Comparison of ENCODE assay signal across 18 mouse cellular contexts in the genomic region with DNA sequence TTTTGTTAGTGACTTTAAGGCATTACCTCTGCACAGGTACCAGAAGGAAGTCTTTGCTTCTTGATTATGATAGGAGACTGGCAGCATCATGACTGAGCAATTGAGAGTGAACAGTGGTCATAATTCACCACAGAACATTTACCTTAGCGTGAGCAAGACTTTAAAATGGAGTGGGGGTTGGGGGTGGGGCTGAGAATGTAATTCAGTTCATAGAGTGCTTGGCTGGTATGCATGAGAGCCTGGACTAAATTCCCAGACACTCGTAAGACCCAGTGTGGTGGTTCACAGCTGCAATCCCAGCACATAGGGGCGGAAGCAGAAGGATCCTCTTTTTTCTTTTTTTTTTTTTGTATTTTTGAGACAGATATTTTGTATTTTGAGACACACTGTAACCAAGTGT.
"Had no signal": no experiment of that assay in that cellular context is flagged by ENCODE, and none has a peak within 500 bp of the region (broad histone marks: within the 10 kb centered on the region; RNA-seq: fewer than 3 reads in every experiment).

No protein-coding gene starts in this region.

- H3K4me1 ChIP-seq: liver, embryonic 13.5 days; liver, embryonic 15.5 days; midbrain, embryonic 13.5 days; midbrain, embryonic 15.5 days; neural tube, embryonic 12.5 days; stomach, embryonic 15.5 days had no signal

- H3K4me3 ChIP-seq: liver, embryonic 13.5 days; liver, embryonic 15.5 days; lung, embryonic 15.5 days; midbrain, embryonic 13.5 days; midbrain, embryonic 15.5 days; neural tube, embryonic 12.5 days; stomach, embryonic 15.5 days had no signal

- H3K9me3 ChIP-seq: liver, embryonic 13.5 days; liver, embryonic 15.5 days; lung, embryonic 15.5 days; midbrain, embryonic 13.5 days; midbrain, embryonic 15.5 days; neural tube, embryonic 12.5 days; stomach, embryonic 15.5 days had no signal

- H3K27ac ChIP-seq: liver, embryonic 13.5 days; liver, embryonic 15.5 days; lung, embryonic 15.5 days; midbrain, embryonic 13.5 days; midbrain, embryonic 15.5 days; neural tube, embryonic 12.5 days; stomach, embryonic 15.5 days; stomach, postnatal 0 days had no signal

- H3K27me3 ChIP-seq: liver, embryonic 13.5 days; liver, embryonic 15.5 days; lung, embryonic 15.5 days; midbrain, embryonic 13.5 days; midbrain, embryonic 15.5 days; neural tube, embryonic 12.5 days; stomach, embryonic 15.5 days had no signal

- H3K36me3 ChIP-seq: liver, embryonic 13.5 days; liver, embryonic 15.5 days; midbrain, embryonic 13.5 days; midbrain, embryonic 15.5 days; neural tube, embryonic 12.5 days had no signal

- H3K4me2 ChIP-seq: liver, embryonic 11.5 days; liver, embryonic 13.5 days; liver, embryonic 15.5 days; lung, embryonic 15.5 days; midbrain, embryonic 11.5 days; midbrain, embryonic 13.5 days; midbrain, embryonic 15.5 days; neural tube, embryonic 12.5 days; stomach, embryonic 15.5 days had no signal

- DNase-seq: liver; liver, embryonic 13.5 days; liver, postnatal 0 days; retina, postnatal 1 day; right cerebral cortex, adult 18-20 months; right cerebral cortex, postnatal 25 days; thymus, adult 2 months; thymus, postnatal 25 days; thymus, postnatal 4 days had no signal

- H3K9ac ChIP-seq: liver, embryonic 13.5 days; liver, embryonic 15.5 days; liver, postnatal 0 days; lung, embryonic 15.5 days; midbrain, embryonic 13.5 days; midbrain, embryonic 15.5 days; neural tube, embryonic 12.5 days; stomach, embryonic 15.5 days had no signal

- ATAC-seq: liver, postnatal 0 days; midbrain, embryonic 13.5 days; midbrain, embryonic 15.5 days had no signal
